Mouse (Mus musculus) cerebellum, postnatal 14 days (tissue): Measurements from ENCODE around the gene Foxn2.
"Not testable (repeated sequence)": the region's sequence is repeated elsewhere in the genome, so short reads cannot be mapped to it uniquely, and the experiment has no call there.

ENCODE experiments used
- DNase-seq, 2 experiments: peaks; one replicate each; pipeline ENCODE4 v3.0.0; 2021; ENCODE audit warnings: mixed read lengths in 2 of 2

The Foxn2 gene

GRCm38 (mm10) chr17:88440285-88441000 is at the start of gene Foxn2:
Gene Foxn2, plus strand, starts transcription at chr17:88440711.
- DNase-seq = peak; percentile 97 to 98

- DNase-seq = no peak
These were observed 43.0 kb upstream of the Foxn2 start for GRCm38 (mm10) chr17:88397501-88397900.

- peak in 1 of 2 experiments; percentile 36 for DNase-seq
These were observed 42.4 kb upstream of the Foxn2 start for GRCm38 (mm10) chr17:88398090-88398489.

DNA sequence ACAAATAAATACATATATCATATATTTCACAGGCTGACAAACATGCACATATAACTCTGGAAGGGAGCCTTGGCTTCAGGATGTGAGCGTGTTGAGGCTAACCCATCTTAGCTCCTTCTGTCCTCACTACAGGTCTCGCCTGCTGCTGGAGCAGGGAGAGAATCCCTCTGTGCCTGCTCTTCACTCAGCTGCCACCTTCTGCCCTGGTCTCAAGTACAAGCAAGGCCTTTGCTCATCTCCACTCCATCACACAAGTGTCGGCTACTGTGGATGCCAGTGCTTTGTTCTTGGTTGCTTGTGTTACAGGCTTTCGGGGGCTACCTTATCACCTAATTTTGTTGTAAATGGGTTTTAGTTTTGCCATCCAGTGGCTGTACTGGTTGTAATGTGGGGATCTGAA is 41.7 kb upstream of the Foxn2 start:
- DNase-seq = peak; percentile 65 to 72

DNA sequence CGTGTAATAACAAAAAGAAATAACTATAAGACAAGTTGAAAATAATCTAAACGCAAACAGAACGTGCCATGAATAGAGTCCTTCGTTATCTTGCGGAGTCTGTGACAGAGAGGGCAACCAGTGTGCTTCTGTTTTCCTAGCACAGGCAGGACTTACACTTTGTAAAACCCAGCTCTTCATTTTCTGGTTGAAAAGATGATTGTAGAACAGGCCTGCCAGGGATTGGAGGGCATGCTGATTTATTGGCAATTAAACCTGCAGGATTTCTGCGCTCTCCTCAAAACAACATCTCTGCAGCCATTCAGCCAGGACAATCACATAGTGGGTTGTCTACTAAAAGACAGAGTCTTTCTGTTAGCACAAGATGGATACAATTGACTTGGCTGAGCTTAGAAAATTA is 40.4 kb upstream of the Foxn2 start:
- peak; percentile 85 to 93 for DNase-seq

DNA sequence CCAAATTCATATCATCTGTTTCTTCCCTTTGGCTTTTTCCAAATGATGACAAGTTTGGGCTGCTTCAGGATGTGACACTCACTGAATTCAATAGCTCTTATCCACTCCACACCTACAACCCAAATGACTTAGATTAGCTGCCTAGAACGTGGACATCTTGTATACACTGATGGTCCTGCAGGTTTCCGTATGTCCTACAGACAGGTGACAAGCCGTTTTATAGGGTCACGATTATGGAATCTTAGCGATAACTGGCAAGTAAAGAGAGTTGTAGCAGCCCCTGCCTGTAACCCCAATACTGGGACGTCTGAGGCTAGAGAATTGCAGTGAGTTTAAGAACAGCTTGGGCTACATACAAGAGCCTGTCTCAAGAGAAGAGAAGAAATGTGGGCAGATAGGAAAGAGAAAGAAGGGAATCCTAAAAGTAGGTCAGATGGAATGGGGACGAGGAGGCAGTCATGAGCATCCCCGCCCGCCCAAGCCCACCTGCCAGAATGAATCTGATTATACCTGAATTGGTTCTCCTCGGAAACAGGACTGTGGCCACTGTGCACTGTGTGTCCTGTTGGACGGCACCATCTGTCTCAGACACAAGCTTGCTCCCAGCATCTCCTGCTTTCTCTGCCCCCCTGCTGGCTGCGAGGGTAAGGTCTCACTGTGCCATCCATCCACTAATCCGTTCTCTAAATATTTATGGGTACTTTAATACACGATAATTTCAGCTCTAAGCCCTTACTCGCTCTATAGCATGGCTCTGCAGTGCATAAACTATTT is 39.6 kb upstream of the Foxn2 start:
- DNase-seq = peak; percentile 92 to 93

DNA sequence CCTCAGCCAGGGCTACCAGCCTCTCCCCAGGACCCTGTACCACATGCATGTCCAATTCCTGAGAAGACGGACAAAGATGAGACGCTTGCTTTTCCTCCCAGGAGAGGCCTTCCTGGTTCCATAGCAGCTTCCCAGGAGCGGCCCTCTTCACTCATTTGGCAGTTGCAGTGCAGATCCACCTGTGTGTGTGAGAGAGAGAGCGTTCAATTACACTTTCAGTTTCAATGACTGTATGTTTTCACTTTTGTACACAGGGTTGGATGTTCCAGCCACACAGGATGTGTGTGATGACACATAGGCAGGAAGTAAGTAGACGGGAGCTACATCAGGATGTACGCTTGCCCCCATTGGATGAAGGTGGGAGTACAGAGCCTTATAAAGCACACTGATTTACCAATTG is 37.2 kb upstream of the Foxn2 start:
- DNase-seq = peak in 1 of 2 experiments; percentile 45

GRCm38 (mm10) chr17:88404471-88404870 is 36.0 kb upstream of the Foxn2 start:
- peak in 1 of 2 experiments; percentile 0 for DNase-seq

DNA sequence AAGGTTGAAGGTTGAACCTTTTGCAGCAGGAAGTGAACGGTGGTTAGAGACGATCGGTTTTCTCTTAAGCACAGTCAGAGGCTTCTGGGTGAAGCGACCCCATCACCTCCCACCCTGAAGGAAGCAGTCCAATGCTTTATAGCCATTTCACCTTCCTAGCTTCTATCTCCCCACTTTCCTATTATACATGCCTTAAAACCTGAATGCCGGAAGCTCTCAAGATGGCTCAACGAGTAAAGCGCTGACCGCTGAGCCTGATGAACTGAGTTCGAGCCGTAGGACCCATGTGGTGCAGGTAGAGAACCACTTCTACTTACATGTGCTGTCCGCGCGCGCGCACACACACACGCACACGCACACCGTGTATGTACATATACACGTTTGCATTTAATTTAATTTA is 35.4 kb upstream of the Foxn2 start:
- peak in 1 of 2 experiments; percentile 11 for DNase-seq

DNA sequence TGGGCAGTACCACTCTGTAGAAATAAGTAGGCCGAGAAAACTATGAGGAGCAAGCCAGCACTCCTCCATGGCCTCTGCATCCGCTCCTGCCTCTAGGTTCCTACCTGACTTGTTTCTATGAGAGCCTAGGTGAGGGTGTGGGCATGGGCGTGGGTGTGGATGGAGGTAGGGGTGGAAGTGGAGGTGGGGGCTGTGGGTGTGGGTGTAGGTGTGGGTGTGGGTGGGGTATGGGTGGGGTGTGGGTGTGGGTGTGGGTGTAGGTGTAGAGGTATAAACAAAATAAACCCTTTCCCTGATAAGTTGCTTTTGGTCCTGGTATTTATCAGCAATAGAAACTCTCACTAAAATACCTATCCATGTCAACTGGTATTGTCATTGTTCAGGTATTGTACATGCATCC is 30.8 kb upstream of the Foxn2 start:
- DNase-seq = peak in 1 of 2 experiments; percentile 0

DNA sequence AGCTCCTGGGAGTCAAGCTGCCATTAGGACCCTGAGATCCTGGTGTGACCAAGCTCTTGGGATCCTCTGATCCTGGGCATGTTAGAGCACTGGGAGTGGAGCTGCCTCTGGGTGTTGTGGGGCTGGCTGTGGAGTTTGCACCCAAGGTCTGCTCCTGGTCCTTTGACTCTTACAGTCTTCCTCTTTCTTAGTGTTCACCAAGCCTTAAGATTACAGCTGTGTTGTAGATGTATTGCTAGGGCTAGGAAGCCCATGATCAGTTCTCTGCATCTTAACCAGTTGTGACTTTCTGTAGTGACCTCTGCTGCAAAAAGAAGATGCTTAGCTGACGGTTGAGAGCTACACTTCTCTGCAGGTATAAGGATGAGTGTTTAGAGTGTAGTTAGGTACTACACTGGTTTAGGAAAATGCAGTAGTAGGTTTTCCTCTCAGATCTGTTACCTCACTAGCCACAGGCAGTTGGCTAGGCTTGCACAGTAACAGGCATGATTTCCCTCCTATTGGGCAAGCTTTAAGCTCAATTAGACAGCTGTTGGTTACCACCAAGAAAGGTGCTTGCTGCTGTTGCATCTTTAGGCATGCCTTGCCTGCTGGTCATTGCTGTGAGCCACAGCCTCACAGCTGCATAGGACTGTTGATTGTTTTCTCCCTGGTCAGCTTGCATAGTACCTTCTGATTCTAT is 27.2 kb upstream of the Foxn2 start:
- no peak for DNase-seq

DNA sequence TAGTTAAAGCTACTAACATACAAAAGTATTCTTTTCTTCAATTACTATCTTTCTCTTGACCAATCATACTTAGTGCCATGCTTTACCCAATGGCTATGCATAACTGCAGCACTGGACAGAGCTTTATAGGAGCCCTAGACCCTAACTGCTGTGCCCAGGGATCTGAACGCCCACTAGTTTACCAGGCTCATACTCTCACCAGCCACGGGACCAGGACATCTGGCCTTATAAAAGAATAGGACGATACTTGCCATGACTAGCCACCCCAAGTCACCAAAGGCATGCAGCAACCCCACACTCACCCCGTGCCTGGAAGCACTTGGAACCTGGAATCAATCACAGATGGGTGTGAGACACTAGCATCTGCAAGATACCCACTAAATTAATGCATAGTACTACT is 20.1 kb upstream of the Foxn2 start:
- DNase-seq = no peak

DNA sequence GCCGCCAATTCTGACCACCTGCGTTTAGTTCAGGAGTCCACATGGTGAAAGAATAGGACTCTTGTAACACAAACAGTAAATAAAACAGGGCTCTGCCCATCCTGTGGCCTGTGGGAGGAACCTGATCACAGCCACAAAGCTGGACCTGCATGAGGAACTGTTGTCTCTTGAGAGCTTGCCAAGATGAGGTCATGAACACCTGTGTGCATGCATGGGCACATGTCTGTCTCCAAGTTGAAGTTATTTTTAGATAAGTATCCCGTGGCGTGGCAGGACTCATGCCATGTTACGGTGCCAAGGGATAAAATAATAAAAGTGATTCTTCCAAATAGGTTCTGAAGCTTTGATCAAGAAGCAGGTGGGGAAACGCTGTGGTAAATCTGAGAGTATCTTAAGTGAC is 19.3 kb upstream of the Foxn2 start:
- peak; percentile 88 to 96 for DNase-seq

DNA sequence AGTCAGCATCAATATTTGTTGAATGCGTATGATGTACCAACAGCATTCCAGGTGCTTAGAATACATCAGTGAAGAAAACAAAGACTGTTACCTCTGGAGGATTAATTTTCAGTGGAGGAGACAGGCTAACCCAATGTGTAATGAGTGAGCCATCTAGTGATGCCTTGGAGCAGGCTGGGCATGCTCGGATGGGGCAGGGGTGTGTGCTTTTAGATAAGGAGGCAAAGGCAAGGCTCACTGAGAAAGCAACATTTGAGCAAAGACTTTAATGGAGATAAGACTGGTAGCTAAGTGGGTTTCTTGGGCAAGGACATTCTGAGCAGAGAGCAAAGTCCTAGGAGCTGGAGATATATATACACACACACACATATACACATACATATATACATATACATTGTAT is 9.8 kb upstream of the Foxn2 start:
- no peak for DNase-seq

GRCm38 (mm10) chr17:88431486-88431885 is 9.0 kb upstream of the Foxn2 start:
- DNase-seq = no peak

GRCm38 (mm10) chr17:88431987-88432386 is 8.5 kb upstream of the Foxn2 start:
- no peak for DNase-seq

GRCm38 (mm10) chr17:88435322-88435721 is 5.2 kb upstream of the Foxn2 start:
- DNase-seq = no peak

DNA sequence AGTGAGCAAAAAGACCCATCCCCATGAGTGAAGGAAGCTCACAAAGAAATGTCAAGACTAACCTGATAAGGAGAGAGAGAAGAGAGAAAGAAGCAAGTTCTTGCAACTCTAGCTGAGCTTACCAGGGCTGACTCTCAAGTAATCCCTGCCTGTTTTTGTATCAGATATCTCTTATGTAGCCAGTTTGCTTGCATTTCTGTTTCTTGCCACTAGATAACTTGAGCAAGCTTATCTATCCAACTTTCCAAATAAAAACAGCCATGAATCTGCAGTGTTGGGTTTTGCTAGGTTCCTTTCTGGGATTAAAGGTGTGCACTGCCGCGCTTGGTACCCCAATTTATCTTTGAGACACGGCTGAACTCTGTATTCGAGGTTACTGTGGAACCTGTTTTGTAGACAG is 4.2 kb upstream of the Foxn2 start:
- DNase-seq = no peak

- not testable (repeated sequence) for DNase-seq
These were observed 3.8 kb upstream of the Foxn2 start for GRCm38 (mm10) chr17:88436749-88437148.

- no peak for DNase-seq
These were observed 3.1 kb upstream of the Foxn2 start for GRCm38 (mm10) chr17:88437391-88437790.

GRCm38 (mm10) chr17:88439536-88440050 is 918 bp upstream of the Foxn2 start:
- peak in 1 of 2 experiments; percentile 53 for DNase-seq

GRCm38 (mm10) chr17:88441001-88441431 is 505 bp downstream of the Foxn2 start:
- DNase-seq = peak in 1 of 2 experiments; percentile 69
